Mouse (Mus musculus) erythroblast, embryonic 14.5 days (primary cell): ENCODE results near the gene Hadha.
A peak's percentile ranks its signal among the peaks of the same experiment; 100 is the strongest.

ENCODE experiments used
- GATA1 ChIP-seq: IDR thresholded peaks from 2 replicates; pipeline ENCODE4 v1.6.1; 2012; ENCODE audit warnings: low read length, inconsistent platforms, mixed read lengths
- TAL1 ChIP-seq: IDR thresholded peaks from 3 replicates; pipeline ENCODE4 v1.6.1; 2012; ENCODE audit warnings: low read length, inconsistent platforms, mixed read lengths

GRCm38 (mm10) chr5:30072825-30073821, 81.8 kb downstream of the Hadha start, which contains the start of gene Tyms:
- TF ChIP-seq TAL1 (no peak), GATA1 (0 out of 2 replicates have a peak, but pooled peaks have one; percentile 15)
